Mouse (Mus musculus): ENCODE data around the gene Omt2a.
A peak's percentile ranks its signal among the peaks of the same experiment; 100 is the strongest.
"Not testable (repeated sequence)": the region's sequence is repeated elsewhere in the genome, so short reads cannot be mapped to it uniquely, and the experiment has no call there.

Gene Omt2a

DNA sequence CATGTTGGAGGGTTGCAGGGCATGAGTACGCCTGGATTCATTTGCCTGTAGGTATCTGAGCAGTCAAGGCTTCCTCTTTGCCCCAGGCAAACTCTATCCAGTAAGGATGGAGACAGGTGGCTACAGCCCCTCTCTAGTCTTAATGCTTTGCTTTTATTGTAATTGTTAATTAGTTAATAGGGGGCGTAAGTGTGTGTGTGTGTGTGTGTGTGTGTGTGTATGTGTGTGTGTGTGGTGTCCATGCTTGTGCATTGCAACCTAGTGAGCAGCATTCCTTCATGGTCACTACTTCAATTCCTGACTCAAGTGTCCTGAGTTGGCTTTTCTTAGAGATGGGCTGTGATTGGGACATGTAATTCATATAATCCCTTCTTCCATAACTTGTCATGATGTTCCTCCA, at the start of gene Omt2a:
TSS of gene Omt2a (minus strand) at position 101 of the 400 bp plus-strand sequence.
- DNase-seq (ENCODE audit: low read depth, low spot score): no peak

DNA sequence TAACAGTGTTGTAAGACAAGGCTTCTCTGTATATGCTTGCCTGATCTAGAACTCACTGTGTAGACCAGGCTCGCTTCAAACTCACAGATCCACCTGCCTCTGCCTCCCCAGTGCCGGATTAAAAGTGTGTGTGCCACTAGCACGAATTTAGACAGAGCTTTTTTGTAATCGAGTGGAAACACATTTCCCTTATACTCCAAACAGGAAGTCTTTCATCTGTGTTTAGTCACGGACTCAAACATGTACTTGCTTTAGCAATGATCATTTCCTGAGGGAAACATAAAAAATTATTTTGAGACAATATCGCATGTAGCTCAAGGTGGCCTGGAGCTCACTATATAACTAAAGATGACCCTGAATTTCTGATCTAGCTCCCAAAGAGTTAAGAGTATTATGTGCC, 48.8 kb upstream of the Omt2a start:
- no peak for DNase-seq (ENCODE audit: low read depth, low spot score)

DNA sequence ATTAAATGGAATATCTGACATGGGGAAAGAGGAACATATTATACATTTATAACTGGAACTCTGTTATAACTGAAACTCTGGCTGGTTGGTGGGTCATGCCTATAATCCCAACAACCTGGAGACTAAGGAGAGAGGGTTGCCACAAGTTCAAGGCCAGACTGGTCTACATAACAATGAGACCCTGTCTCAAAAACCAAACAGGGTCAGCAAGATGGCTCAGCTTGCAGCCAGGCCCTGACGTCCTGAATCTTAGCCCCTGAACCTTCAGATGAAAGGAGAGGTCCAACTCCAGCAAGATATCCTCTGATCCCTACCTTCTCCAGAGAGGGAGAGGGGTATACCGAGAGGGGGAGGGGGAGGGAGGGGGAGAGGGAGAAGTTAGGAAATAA, 45.9 kb upstream of the Omt2a start:
- DNase-seq (ENCODE audit: low read depth, low spot score): no peak

DNA sequence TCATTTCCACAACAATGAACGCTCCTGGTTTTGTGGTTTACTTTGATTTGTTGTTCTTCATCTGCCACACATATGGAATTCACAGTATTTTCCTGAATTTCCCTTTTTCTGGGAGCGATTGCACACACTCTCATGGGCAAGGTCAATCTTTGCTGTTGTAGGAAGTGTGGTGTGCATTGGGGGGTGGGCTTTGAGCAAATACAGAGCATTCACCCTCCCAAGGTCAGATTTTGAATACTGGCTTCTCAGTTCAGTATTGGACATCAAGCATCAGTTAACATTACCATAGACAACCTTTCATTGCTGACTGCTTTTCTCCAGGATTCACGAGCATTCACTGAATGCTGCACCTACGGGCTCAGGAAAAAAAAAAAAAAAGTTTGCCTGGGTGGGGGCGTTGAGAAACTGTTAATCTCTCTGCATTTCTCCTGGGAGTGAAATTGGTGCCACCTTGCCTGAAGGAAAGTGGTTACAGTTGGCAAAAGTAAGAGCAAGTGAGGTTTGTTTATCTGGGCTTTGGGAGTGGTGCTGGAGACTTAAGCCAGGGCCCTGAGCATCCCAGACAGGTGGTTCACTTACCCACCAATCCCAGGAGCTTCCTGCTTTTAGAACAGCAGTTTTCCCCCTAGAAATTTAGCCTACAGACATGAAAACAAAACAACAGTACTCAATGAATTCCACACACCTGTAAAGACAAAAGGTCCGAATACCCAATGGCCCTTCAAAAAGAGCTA, 45.3 kb upstream of the Omt2a start:
- no peak for DNase-seq (ENCODE audit: low read depth, low spot score)

DNA sequence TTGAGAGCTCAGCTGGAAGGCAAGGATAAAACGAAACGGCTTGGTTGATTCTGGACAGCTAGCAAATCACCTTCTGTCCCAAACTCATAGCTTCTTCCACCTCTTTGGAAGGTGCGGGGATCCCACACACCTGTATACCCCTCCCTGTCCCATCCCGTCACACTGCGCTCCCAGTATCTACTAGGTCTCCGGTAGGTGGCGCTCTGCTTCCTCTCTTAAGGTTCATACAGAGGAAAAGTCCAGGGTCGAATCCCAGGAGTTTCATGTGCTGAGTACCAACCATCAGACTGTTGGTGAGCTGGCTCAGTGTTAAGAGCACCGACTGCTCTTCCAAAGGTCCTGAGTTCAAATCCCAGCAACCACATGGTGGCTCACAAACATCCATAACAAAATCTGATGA, 43.5 kb upstream of the Omt2a start:
- DNase-seq (ENCODE audit: low read depth, low spot score): peak; percentile 76

DNA sequence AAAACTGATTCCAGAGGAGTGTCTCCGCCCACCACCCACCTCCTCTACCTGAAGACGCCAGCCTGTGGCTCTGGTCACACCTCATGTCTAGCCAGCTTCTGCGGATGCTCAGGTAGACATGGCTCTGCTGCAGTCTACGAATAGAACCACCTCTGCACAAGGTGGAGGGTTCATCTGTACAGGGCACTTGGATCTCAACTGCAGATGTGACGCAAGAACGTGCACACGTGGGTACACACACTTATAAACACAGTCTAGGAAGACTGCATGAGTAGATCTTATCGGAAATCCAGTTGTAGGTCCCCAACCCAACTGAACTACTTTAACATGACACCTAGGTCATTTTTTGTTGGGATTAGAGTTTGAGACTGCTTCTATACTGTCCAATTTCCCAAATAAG, 41.0 kb upstream of the Omt2a start, which contains the start of gene Gsta2:
TSS of gene Gsta2 (minus strand) at position 178 of the 400 bp plus-strand sequence.
- DNase-seq (ENCODE audit: low read depth, low spot score): no peak

DNA sequence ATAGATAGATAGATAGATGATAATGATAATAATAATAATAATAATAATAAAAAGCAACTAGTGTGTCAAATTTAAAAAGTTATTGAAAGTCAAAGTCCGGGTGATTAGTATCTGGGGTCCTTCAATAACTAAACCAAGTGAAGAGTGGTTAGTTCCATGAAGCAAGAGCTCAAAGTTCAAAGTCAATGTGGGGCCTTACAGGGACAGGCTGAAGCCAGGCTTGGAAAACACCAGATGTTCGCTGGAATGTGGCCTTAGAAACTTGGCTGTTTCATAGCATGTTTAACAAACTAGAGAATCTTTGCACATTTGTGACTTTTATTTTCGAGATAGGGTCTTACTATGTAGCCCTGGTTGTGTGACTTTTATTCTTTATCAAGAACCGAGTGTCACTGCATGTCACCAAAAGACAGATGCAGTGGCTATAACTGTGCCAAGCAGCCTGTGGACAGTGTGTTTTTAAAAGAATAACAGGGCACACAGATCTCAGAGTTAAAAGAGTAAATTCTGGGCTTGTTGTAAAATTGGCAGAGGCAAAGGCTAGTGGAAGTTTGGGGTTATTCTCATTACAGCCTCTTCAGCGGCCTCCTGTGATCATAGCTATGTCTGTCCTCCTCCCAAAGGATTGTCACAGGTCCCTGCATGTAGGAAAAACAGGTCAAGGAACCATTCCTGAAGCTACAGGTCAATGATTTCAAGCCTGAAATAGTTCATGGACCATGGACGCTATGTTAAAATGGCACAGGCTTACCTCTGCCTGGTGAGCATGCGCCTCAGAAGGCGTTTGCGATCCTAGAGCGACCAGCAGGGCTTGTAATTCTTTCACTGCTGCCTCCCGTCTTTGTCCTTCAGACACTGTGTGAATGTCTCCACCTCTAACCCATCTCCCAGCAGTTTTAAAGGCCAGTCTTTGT, 40.3 kb upstream of the Omt2a start:
- DNase-seq (ENCODE audit: low read depth, low spot score): no peak

DNA sequence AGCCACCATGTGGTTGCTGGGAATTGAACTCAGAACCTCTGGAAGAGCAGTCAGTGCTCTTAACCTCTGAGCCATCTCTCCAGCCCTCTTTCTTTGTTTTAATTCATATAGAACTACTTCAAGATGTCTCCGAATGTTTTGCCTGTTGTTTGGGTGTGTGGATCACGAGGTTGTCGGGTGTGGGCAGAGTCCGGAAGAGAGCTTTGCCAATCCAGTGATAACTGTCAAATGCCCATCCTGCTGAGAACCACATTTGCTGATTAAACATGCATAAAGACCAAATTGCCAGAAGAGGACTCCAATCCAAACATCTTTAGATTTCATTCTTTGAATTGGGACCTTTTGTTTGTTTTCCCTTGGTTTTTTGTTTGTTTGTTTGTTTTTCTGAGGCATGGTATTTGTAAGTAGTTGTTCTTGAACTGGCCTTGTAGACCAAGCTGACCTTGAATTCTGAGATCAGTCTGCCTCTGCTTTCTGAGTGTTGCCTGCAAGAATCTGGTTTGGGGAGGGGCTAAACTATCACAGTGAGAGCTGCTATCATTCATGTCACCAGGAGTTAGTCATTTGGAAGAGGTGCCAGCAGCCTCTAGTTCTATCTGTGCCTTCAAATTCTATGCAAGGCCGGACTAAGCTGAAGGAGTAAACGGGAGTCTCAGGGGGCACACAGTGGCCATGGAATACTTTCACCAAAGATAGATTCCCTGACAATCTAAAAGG, 37.1 kb upstream of the Omt2a start:
- no peak for DNase-seq (ENCODE audit: low read depth, low spot score)

DNA sequence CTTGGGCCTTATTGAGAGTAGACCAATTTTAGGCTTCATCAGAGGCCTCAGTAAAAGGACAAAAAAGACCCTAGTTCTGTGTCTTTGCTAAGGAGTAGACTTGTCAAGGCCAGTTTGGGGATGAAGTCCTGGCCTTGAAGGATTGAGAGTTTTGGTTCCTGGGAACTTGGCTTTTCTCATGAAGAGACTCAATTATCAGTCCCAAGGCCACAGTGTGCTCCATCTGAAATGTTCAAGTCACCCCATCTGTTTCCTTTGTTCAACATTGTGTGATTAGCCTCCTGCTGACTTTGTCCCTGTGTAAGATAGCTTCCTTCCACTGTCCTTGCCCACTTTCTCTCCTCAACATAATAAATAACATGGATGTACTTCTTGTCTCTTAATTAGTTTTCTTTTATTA, 35.4 kb upstream of the Omt2a start:
- DNase-seq (ENCODE audit: low read depth, low spot score): not testable (repeated sequence)

DNA sequence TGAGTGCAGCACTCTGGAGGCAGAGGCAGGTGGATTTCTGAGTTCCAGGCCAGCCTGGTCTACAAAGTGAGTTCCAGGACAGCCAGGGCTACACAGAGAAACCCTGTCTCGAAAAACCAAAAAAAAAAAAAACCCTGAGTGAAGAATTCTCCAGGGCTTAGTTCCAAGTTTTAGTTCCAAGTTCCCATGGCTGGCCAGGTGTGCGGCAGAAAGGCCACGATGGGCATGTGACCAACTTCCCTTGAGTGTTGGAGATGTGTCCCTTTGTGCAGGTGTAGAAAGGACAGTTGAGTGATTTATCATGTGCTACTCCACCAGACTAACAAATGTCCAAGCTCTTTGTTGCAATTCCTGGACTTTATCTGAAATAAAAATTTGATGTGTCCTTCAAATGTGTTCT, 34.5 kb upstream of the Omt2a start:
- not testable (repeated sequence) for DNase-seq (ENCODE audit: low read depth, low spot score)

DNA sequence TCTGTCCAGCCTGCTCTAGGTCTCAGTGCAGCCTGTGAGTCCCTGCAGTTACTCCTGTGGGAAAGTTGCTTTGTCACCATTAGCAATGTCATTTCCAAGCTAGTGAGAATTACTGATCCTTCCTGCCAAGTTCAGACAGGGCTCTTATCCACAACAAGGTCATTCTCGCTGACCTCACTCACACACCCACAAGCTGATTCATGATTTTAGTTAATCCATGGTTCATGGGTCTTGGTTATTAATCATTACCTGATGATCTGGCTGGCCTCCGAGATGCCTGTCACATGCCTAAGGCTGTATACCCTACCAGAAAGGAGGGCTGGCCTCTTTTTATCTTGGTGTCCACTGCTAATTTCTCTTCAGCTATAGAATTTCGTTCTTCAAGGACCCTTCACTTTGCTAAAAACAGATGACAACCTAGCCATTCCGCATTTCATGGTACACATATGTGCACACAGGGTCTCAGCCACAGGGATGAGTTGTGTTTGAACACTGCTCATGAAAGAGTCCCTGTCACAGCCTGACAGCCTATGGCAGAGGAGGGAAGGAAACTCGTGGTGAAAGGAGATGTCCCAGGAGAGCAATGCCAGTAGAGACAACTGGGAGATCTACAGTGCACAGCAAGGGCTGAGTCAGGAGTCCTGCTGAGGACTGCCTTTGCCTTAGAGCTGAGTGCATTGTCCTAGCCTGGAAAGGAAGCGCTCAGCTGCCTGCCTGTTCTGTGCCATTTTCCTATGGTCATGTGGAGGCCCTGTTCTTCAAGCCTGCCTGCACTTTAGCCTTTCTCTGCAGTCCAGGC, 33.8 kb upstream of the Omt2a start:
- DNase-seq (ENCODE audit: low read depth, low spot score): not testable (repeated sequence)

DNA sequence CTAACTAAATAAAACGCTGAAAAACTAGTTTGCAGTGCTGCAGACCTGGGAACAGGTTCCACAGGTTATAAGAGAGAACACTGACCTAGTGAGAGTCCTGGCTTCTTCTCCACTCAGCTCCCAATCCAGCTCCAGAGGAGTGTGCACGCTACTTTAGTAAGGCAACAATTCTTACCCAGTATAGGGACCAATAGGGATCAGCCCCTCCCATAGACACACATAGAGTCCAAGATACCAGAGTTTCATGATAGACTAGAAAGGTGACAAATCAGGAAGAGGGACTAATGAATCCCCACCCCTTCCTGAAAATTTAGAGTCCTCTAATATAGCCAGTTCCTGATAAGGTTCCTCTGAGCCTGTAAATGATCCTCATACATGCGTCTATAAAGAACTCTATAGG, 32.4 kb upstream of the Omt2a start:
- no peak for DNase-seq (ENCODE audit: low read depth, low spot score)

DNA sequence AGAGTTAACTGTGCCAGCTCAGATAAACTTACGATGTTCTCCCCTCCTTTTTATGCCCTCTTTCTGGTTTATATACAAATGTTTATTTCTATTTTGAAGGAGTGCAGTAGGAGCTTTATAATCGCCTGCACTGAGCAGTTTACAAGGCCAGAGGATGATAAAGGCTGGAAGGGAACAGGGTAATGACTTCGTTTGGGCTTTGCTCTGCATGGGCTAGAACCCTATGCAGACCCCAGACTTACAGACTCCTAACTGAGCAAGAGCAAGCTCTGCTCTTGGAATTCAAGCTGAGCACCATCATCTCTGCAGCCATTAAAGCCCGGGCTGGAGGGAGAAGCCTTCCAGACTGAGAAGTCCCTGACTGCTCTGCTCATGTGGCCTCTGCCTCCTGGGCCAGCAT, 30.6 kb upstream of the Omt2a start:
- not testable (repeated sequence) for DNase-seq (ENCODE audit: low read depth, low spot score)

DNA sequence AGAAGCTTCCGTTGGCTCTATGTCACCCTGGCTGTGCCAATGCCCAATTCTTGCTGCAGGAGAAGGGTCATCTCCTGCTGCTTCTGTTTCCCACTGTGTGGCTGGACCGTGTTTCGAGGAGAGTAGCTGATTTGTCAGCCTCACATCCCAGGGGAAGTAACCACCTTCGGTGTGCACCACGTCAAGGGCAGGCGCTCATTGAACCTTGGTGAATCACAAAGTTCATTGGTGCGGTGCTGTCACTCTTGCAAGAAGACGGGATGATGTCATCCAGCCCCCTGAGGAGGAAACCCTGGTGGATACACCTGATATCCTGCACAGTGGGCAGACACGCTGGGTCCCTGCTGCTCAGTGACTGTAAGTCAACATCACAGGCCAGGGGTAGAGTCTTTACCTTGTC, 28.5 kb upstream of the Omt2a start:
- not testable (repeated sequence) for DNase-seq (ENCODE audit: low read depth, low spot score)

DNA sequence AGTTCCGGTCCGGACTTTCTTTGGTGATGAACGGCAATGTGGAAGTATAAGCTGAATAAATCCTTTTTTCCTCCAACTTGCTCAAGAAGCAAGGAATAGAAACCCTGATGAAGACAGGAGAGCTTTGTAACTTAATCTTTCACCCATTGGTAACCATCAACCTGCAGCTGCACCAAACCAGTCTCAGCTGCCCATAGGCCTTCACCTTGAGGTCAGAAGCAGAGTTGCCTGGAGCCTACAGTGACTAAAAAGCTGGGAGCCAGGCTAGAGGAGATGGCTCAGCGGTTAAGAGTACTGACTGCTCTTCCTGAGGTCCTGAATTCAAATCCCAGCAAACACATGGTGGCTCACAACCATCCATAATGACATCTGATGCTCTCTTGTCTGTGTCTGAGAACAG, 27.9 kb upstream of the Omt2a start:
- not testable (repeated sequence) for DNase-seq (ENCODE audit: low read depth, low spot score)

DNA sequence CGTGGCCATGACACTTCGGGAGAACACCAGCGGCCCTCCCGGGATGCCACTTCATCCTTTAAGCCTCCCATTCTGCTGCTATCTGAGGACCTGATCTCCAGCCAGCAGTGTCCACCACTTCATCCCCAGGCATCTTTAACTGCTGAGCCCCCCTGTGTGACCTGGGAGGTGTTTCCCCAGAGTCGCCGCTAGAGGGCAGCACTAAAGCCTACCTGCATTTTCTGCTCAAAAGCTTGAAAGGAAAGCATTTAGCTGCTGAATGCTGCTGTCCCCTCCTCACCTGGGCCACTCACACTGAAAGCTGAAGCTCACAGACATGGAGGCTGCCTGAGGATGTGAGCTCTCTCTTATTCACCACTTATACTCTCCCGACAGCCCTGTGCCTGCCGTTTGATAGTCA, 25.7 kb upstream of the Omt2a start:
- DNase-seq (ENCODE audit: low read depth, low spot score): peak; percentile 58

DNA sequence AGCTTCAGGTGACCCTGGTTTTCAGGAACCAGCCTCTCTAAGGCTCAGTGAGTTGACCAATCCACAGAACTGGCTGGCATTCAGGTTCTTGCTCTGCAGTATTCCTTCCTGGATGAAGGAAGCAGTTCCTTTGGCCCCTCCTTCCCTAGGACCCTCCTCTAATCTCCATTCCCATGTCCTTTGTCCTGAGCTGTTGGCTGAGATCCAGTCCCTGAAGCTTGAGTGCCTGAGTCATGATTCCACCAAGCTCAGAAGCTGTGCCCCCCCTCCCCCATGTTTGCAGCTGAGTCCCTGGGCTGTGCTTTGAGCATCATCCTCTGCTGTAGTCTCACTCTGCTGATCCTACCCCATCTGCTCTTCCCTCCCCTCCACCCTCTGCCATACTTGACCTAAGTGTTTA, 22.5 kb upstream of the Omt2a start:
- DNase-seq (ENCODE audit: low read depth, low spot score): not testable (repeated sequence)

DNA sequence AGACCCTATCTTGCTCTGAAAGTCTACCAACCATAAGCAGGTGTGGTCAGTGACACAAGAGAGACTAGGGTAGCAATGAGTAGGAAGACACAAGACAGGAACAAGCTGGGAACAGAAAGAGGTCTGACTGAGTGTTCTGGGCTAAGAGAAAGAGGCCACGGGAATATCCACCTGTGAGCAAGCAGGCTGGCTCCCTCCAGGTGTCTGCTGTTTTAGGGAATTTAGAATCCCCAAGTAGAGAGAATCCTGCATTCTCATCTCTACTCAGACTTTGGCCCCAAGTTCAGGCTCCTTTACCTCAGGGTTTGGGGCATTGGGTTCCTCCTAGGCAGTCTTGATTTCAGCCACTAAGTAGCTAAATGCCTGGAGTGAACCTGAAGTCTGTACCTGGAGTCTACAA, 12.7 kb upstream of the Omt2a start, which contains the start of gene Omt2b:
TSS of gene Omt2b (plus strand) at position 301 of the 400 bp plus-strand sequence.
- DNase-seq (ENCODE audit: low read depth, low spot score): not testable (repeated sequence)

DNA sequence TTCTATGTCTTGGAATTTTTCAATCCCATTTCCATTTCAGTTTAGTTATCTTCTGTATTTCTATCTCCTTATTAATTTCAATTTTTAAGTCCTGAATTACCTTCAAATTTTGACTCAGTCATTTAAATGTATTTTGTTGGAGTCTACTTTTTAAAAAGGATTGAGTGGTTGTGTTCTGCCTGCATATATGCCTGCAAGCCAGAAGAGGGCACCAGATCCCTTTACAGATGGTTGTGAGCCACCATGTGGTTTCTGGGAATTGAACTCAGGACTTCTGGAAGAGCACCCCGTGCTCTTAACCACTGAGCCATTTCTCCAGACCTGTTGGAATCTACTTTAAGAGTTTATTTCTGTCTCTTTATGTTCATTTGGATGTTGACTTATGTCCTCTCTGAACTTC, 4.9 kb upstream of the Omt2a start:
- peak; percentile 20 for DNase-seq (ENCODE audit: low read depth, low spot score)

DNA sequence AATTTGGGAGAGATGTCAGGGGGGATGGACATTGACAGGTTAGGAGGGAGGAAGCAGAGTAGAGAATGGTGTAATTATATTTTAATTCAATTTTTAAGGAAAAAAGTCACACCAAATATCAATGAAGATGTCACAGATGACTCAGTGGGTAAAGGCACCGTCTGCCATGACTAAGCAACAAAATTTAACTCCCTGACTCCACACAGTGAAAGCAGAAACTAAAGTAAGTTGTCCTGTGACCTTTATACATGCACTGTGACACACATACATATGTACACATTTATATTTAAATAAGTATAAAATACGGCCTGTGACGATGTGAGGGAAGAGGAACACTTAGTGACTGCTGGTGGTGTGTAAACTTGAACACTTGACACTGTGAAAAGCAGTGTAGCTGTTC, 6.5 kb downstream of the Omt2a start:
- DNase-seq (ENCODE audit: low read depth, low spot score): not testable (repeated sequence)

DNA sequence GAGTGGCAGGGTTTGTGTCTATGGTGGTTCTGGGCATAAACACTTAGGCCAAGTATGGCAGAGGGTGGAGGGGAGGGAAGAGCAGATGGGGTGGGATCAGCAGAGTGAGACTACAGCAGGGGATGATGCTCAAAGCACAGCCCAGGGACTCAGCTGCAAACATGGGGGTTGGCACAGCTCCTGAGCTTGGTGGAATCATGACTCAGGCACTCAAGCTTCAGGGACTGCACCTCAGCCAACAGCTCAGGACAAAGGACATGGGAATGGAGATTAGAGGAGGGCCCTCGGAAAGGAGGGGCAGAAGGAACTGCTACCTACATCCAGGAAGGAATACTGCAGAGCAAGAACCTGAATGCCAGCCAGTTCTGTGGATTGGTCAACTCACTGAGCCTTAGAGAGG, 15.5 kb downstream of the Omt2a start:
- not testable (repeated sequence) for DNase-seq (ENCODE audit: low read depth, low spot score)
